Mouse (Mus musculus): ENCODE data around the gene Abcc5.
A peak's percentile ranks its signal among the peaks of the same experiment; 100 is the strongest.
"Not testable (repeated sequence)": the region's sequence is repeated elsewhere in the genome, so short reads cannot be mapped to it uniquely, and the experiment has no call there.

The Abcc5 gene

GRCm38 (mm10) chr16:20425855-20426598 lies at the start of gene Abcc5:
Abcc5 (minus strand) TSS chr16:20426394.
- peak; percentile 93 for DNase-seq

- DNase-seq, result peak in 1 of 2 experiments; percentile 30
Measured at GRCm38 (mm10) chr16:20475335-20475734, 49.1 kb upstream of the Abcc5 start.

- no peak for DNase-seq
Measured at GRCm38 (mm10) chr16:20474786-20475185, 48.6 kb upstream of the Abcc5 start.

GRCm38 (mm10) chr16:20474211-20474610 lies 48.0 kb upstream of the Abcc5 start:
- no peak for DNase-seq

- DNase-seq, result no peak
Measured at GRCm38 (mm10) chr16:20473748-20474147, 47.6 kb upstream of the Abcc5 start.

- DNase-seq, result no peak
Measured at GRCm38 (mm10) chr16:20471686-20472085, 45.5 kb upstream of the Abcc5 start.

- DNase-seq, result no peak
Measured at GRCm38 (mm10) chr16:20470981-20471380, 44.8 kb upstream of the Abcc5 start.

GRCm38 (mm10) chr16:20464725-20465124 lies 38.5 kb upstream of the Abcc5 start:
- DNase-seq, result no peak

GRCm38 (mm10) chr16:20458736-20459135 lies 32.5 kb upstream of the Abcc5 start:
- DNase-seq, result not testable (repeated sequence)

GRCm38 (mm10) chr16:20456106-20456505 lies 29.9 kb upstream of the Abcc5 start:
- DNase-seq, result no peak

- DNase-seq, result no peak
Measured at GRCm38 (mm10) chr16:20454155-20454654, 28.0 kb upstream of the Abcc5 start.

GRCm38 (mm10) chr16:20451774-20452173 lies 25.6 kb upstream of the Abcc5 start:
- no peak for DNase-seq

- DNase-seq, result no peak
Measured at GRCm38 (mm10) chr16:20445871-20446270, 19.7 kb upstream of the Abcc5 start.

- no peak for DNase-seq
Measured at GRCm38 (mm10) chr16:20444831-20445388, 18.7 kb upstream of the Abcc5 start.

- no peak for DNase-seq
Measured at GRCm38 (mm10) chr16:20442871-20443270, 16.7 kb upstream of the Abcc5 start.

- DNase-seq, result no peak
Measured at GRCm38 (mm10) chr16:20438673-20439415, 12.7 kb upstream of the Abcc5 start.

GRCm38 (mm10) chr16:20438046-20438445 lies 11.9 kb upstream of the Abcc5 start:
- not testable (repeated sequence) for DNase-seq

- no peak for DNase-seq
Measured at GRCm38 (mm10) chr16:20436281-20436680, 10.1 kb upstream of the Abcc5 start.

- DNase-seq, result no peak
Measured at GRCm38 (mm10) chr16:20429328-20429727, 3.1 kb upstream of the Abcc5 start.

- no peak for DNase-seq
Measured at GRCm38 (mm10) chr16:20427566-20427965, 1.4 kb upstream of the Abcc5 start.

GRCm38 (mm10) chr16:20424719-20425650 lies 1.2 kb downstream of the Abcc5 start:
- DNase-seq, result peak in 1 of 2 experiments; percentile 28

- no peak for DNase-seq
Measured at GRCm38 (mm10) chr16:20424226-20424663, 1.9 kb downstream of the Abcc5 start.

Measured in lung, postnatal 4 days (tissue).